ENCODE assay signal across 17 mouse cellular contexts in the genomic region with DNA sequence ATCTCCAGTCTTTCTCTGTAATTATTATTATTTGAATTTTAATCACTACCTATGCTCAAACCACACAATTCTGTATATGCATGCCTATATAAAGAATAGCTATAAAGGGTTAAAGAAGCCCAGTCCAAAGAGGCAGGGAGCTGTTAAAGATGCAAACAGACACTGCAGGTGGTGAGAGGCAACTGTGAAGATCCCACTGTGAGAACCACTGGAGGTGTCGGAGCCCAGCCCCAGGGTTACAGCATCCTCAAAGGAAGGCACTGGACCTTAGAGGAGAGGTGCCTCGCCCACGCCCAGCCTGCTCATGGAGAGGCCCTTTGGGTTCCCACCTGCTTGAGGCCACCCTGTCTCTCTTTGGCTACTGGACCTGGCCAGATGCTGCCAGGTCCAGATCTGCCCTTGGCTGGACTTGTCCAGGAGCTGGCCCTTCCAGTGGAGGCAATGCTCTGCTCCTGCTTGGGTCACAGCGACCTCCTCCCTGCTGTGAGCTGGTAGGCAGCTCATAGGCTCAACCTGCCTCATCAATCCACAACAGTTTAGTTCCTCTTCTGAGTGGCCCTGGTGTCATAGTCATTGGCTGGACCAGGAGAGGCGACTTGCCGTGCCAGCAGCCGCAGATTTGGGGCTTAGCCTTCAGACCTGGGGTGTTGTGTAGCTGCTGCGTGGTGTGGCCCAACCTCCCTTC.
"Had no signal": no experiment of that assay in that cellular context is flagged by ENCODE, and none has a peak within 500 bp of the region (broad histone marks: within the 10 kb centered on the region; RNA-seq: fewer than 3 reads in every experiment).

No protein-coding gene starts in this region.

- H3K27me3 ChIP-seq: liver, embryonic 15.5 days; midbrain, embryonic 15.5 days; neural tube, embryonic 13.5 days had no signal

- H3K4me3 ChIP-seq: layer of hippocampus, adult 2 months; limb, embryonic 10.5 days; liver, embryonic 15.5 days; megakaryocyte, embryonic 14.5 days; midbrain, embryonic 15.5 days; neural tube, embryonic 13.5 days had no signal

- DNase-seq: kidney, adult 18-20 months; kidney, postnatal 36 days; lung, adult 2 months; lung, postnatal 36 days; retina, postnatal 1 day; right cerebral cortex, postnatal 14 days; thymus, postnatal 4 days had no signal

- ATAC-seq: lung, postnatal 0 days; midbrain, embryonic 15.5 days had no signal

- H3K9me3 ChIP-seq: limb, embryonic 10.5 days; liver, embryonic 15.5 days; megakaryocyte, embryonic 14.5 days; midbrain, embryonic 15.5 days; neural tube, embryonic 13.5 days had no signal

- H3K27ac ChIP-seq: kidney, postnatal 0 days; layer of hippocampus, adult 2 months; limb, embryonic 10.5 days; liver, embryonic 15.5 days; midbrain, embryonic 15.5 days; neural tube, embryonic 13.5 days had no signal

- H3K36me3 ChIP-seq: liver, embryonic 15.5 days; midbrain, embryonic 15.5 days; neural tube, embryonic 13.5 days had no signal

- H3K9ac ChIP-seq: liver, embryonic 15.5 days; midbrain, embryonic 15.5 days; neural tube, embryonic 13.5 days had no signal

- H3K4me2 ChIP-seq: liver, embryonic 11.5 days; liver, embryonic 15.5 days; midbrain, embryonic 11.5 days; midbrain, embryonic 15.5 days; neural tube, embryonic 13.5 days had no signal
